Mouse (Mus musculus) forebrain, embryonic 10.5 days (tissue): ENCODE measurements around the gene Galnt18. TPM values are rescaled to one million over a fixed set of nuclear protein-coding genes. Genes with fewer than 3 reads are reported as not detected.

Source experiments
- DNase-seq: peaks from one replicate; pipeline ENCODE4 v3.0.0-alpha.2; 2017; ENCODE audit warnings: low spot score; ENCODE audit errors: extremely low spot score
- H3K27ac ChIP-seq: fragments of 300-500 bp; sonication (generic); 2 replicates; pipeline ENCODE4 v1.5.1; 2016; ENCODE audit warnings: mild to moderate bottlenecking
- H3K27me3 ChIP-seq: fragments of 300-500 bp; sonication (generic); 2 replicates; pipeline ENCODE4 v1.6.1; 2016; ENCODE audit warnings: mild to moderate bottlenecking; ENCODE audit not compliant: poor library complexity, severe bottlenecking
- H3K36me3 ChIP-seq: fragments of 300-500 bp; sonication (generic); replicated peaks from 2 replicates; pipeline ENCODE4 v1.6.1; 2016; ENCODE audit warnings: mild to moderate bottlenecking, moderate library complexity
- H3K4me1 ChIP-seq: fragments of 300-500 bp; sonication (generic); 2 replicates; pipeline ENCODE4 v1.6.1; 2016
- H3K4me3 ChIP-seq: fragments of 300-500 bp; sonication (generic); 2 replicates; pipeline ENCODE4 v1.5.1; 2016; ENCODE audit warnings: mild to moderate bottlenecking, moderate library complexity
- H3K9me3 ChIP-seq: fragments of 300-500 bp; sonication (generic); 2 replicates; pipeline ENCODE4 v1.6.1; 2016; ENCODE audit warnings: mild to moderate bottlenecking, moderate library complexity
- WGBS: fragments of 180-500 bp; shearing (Covaris S2); methylation state at CpG from one replicate; pipeline ENCODE4 v1.1.7; 2016; 5-methylcytosine and 5-hydroxymethylcytosine counted together
- polyA plus RNA-seq: library from polyadenylated mRNA; unstranded; fragments of >200 nt; fragmentation: Nextera tagmentation; extraction: Ambion mirVana; gene quantifications from 2 replicates; pipeline ENCODE4 v1.2.1, GENCODE M21; 2016

Gene Galnt18
- polyA plus RNA-seq, 1 experiment from 2014 or later: 4.9 TPM

GRCm38 (mm10) chr7:111550987-111551386 is 228.8 kb downstream of the Galnt18 start:
- no peak for DNase-seq
- H3K9me3 ChIP-seq: no peaks in the 10 kb centered on the region
- no peaks in the 10 kb centered on the region for H3K36me3 ChIP-seq
- H3K4me3 ChIP-seq: no peak overlapping the region
- 96% methylated on average over 1 of the region's 1 CpGs for WGBS
- no peak overlapping the region for H3K27ac ChIP-seq
- H3K4me1 ChIP-seq: peaks cover 14% of the 10 kb centered on the region
- no peaks in the 10 kb centered on the region for H3K27me3 ChIP-seq

- 68% methylated on average over 10 of the region's 10 CpGs for WGBS
- Histone ChIP-seq H3K27ac (peak overlapping the region; percentile 11; the same call in 1 of the 2 replicates), H3K27me3 (no peaks in the 10 kb centered on the region), H3K4me3 (no peak overlapping the region), H3K36me3 (no peaks in the 10 kb centered on the region), H3K9me3 (no peaks in the 10 kb centered on the region), H3K4me1 (peaks cover 22% of the 10 kb centered on the region)
- DNase-seq: peak; percentile 23
These were observed 232.7 kb downstream of the Galnt18 start for GRCm38 (mm10) chr7:111547069-111547468.

- H3K36me3 ChIP-seq: no peaks in the 10 kb centered on the region
- no peak for DNase-seq
- H3K9me3 ChIP-seq: no peaks in the 10 kb centered on the region
- no peak overlapping the region for H3K4me3 ChIP-seq
- H3K4me1 ChIP-seq: peaks cover 22% of the 10 kb centered on the region
- WGBS: 49% methylated on average over 1 of the region's 1 CpGs
- no peak overlapping the region for H3K27ac ChIP-seq
- H3K27me3 ChIP-seq: no peaks in the 10 kb centered on the region
These were observed 234.2 kb downstream of the Galnt18 start for GRCm38 (mm10) chr7:111545614-111546013.

DNA sequence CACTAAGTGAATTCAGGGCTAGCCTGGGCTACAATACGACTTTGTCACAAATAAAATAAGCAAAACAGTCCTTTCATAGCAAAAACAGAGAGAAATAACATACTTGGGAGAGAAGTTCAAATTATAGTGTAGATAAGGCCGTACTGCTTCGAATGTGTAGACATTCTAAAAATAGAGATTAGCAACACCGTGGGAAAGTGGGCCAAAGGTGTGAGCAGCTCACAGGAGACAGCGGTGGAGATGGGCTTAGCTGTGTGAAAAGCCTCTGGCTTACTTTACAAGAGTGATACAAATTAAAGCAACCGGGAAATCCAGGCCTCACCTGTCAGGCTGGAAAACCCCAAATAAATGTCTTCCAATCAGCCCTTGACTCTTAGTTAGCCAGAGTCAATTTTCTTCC is 241.8 kb downstream of the Galnt18 start:
- no peak for DNase-seq
- H3K4me1 ChIP-seq: peaks cover 9% of the 10 kb centered on the region; the same call in 1 of the 2 replicates
- H3K9me3 ChIP-seq: 0 out of 2 replicates have a peak, but pooled peaks cover 9% of the 10 kb centered on the region
- no peaks in the 10 kb centered on the region for H3K36me3 ChIP-seq
- 93% methylated on average over 6 of the region's 6 CpGs for WGBS
- no peak overlapping the region for H3K27ac ChIP-seq
- H3K4me3 ChIP-seq: no peak overlapping the region
- H3K27me3 ChIP-seq: no peaks in the 10 kb centered on the region

- H3K4me3 ChIP-seq: no peak overlapping the region
- no peak for DNase-seq
- H3K27ac ChIP-seq: no peak overlapping the region
- WGBS: 52% methylated on average over 8 of the region's 8 CpGs
- H3K4me1 ChIP-seq: peaks cover 9% of the 10 kb centered on the region; the same call in 1 of the 2 replicates
- H3K27me3 ChIP-seq: no peaks in the 10 kb centered on the region
- no peaks in the 10 kb centered on the region for H3K36me3 ChIP-seq
- H3K9me3 ChIP-seq: 0 out of 2 replicates have a peak, but pooled peaks cover 9% of the 10 kb centered on the region
These were observed 244.9 kb downstream of the Galnt18 start for GRCm38 (mm10) chr7:111534826-111535405.

GRCm38 (mm10) chr7:111528961-111529643 is 250.7 kb downstream of the Galnt18 start:
- DNase-seq: no peak
- Histone ChIP-seq H3K4me1 (no peaks in the 10 kb centered on the region), H3K27me3 (no peaks in the 10 kb centered on the region), H3K27ac (no peak overlapping the region), H3K4me3 (no peak overlapping the region), H3K9me3 (no peaks in the 10 kb centered on the region), H3K36me3 (no peaks in the 10 kb centered on the region)
- WGBS: 80% methylated on average over 3 of the region's 3 CpGs

DNA sequence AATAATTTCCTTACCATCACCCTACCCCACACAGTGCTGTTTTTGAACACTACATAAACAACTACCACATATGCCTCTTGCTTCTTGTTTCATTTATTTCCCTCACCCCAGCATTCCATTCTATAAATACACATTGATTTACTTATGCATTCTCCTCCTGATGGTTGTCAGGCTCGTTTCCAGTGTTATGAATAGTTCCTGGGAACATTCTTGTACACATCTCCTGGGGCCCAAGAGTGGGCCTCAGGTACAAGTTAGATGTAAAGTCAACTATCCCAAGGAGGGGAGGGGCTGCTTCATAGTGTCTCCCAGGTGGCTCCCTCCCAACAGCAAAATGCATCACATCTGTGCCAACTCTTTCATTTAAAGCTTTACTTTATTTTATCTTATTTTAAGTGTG is 251.3 kb downstream of the Galnt18 start:
- H3K9me3 ChIP-seq: no peaks in the 10 kb centered on the region
- H3K4me3 ChIP-seq: no peak overlapping the region
- no peaks in the 10 kb centered on the region for H3K4me1 ChIP-seq
- no peaks in the 10 kb centered on the region for H3K27me3 ChIP-seq
- 79% methylated on average over 1 of the region's 1 CpGs for whole genome bisulfite sequencing
- H3K27ac ChIP-seq: no peak overlapping the region
- H3K36me3 ChIP-seq: no peaks in the 10 kb centered on the region
- no peak for DNase-seq

DNA sequence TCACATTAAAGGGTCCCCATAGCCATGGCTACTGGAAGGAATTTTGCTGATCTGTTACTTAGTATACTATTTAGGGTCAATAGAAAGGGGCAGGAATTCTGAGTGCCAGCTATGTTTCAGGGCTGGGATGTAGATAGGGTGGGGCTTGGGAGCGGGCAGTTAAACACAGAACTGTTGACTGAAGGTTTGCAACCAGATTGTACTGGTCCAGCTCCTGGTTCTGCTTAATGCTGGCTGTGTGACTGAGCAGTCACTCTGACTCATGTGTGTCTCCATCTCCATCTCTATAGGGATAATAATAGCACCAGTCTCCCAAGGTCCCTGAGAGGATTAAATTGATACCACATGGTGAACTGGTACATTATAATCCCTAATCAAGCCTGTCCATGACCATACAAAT is 258.9 kb downstream of the Galnt18 start:
- Histone ChIP-seq H3K4me1 (no peaks in the 10 kb centered on the region), H3K27ac (no peak overlapping the region), H3K9me3 (no peaks in the 10 kb centered on the region), H3K4me3 (no peak overlapping the region), H3K27me3 (no peaks in the 10 kb centered on the region), H3K36me3 (no peaks in the 10 kb centered on the region)
- 71% methylated on average over 1 of the region's 1 CpGs for WGBS
- no peak for DNase-seq

GRCm38 (mm10) chr7:111518581-111519242 is 261.1 kb downstream of the Galnt18 start:
- Histone ChIP-seq H3K4me1 (no peaks in the 10 kb centered on the region), H3K36me3 (no peaks in the 10 kb centered on the region), H3K27ac (no peak overlapping the region), H3K27me3 (no peaks in the 10 kb centered on the region), H3K4me3 (no peak overlapping the region), H3K9me3 (no peaks in the 10 kb centered on the region)
- WGBS: 93% methylated on average over 8 of the region's 8 CpGs
- no peak for DNase-seq

DNA sequence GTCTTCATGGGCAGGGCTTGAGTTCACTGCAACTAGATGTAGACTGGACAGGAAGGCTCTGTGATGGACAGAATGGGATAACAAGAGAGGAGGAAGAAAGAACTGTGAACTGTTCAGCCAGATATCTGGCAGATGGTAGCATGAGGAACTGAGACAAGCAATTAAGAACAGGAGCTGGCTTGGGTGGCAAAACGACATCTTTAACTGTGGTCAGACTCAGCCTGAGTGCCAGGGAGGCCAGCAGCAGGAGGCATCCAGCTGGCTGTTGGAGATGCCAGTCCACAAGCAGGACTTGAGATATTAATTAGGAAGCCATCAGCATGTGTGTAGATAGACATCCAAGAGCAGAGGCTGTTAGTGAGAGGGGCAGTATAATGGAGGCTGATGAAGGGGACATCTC is 262.9 kb downstream of the Galnt18 start:
- 71% methylated on average over 1 of the region's 1 CpGs for WGBS
- H3K4me3 ChIP-seq: no peak overlapping the region
- no peaks in the 10 kb centered on the region for H3K4me1 ChIP-seq
- H3K27me3 ChIP-seq: no peaks in the 10 kb centered on the region
- no peak overlapping the region for H3K27ac ChIP-seq
- DNase-seq: no peak
- no peaks in the 10 kb centered on the region for H3K36me3 ChIP-seq
- H3K9me3 ChIP-seq: no peaks in the 10 kb centered on the region

DNA sequence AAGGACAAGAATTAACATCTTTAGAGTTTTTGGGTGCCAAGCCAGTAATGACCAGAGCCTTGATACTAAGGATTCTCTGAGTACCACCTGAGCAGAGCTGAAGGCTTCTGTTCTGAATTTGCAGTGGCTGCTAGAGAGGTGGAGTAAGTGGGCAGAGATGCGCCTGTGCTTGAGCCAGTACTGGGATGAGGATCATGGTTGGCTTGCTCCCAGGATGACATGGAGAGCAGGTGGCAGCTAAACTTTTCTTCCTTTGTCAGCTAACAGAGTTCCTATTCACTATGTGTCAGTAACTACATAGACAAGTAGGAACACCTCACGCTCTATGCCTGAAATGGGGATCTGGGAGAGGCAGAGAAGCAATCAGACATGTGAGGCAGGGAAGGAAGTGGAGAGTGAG is 264.3 kb downstream of the Galnt18 start:
- Histone ChIP-seq H3K4me3 (no peak overlapping the region), H3K9me3 (no peaks in the 10 kb centered on the region), H3K27me3 (no peaks in the 10 kb centered on the region), H3K36me3 (no peaks in the 10 kb centered on the region), H3K4me1 (no peaks in the 10 kb centered on the region), H3K27ac (no peak overlapping the region)
- WGBS: 84% methylated on average over 2 of the region's 2 CpGs
- DNase-seq: no peak

DNA sequence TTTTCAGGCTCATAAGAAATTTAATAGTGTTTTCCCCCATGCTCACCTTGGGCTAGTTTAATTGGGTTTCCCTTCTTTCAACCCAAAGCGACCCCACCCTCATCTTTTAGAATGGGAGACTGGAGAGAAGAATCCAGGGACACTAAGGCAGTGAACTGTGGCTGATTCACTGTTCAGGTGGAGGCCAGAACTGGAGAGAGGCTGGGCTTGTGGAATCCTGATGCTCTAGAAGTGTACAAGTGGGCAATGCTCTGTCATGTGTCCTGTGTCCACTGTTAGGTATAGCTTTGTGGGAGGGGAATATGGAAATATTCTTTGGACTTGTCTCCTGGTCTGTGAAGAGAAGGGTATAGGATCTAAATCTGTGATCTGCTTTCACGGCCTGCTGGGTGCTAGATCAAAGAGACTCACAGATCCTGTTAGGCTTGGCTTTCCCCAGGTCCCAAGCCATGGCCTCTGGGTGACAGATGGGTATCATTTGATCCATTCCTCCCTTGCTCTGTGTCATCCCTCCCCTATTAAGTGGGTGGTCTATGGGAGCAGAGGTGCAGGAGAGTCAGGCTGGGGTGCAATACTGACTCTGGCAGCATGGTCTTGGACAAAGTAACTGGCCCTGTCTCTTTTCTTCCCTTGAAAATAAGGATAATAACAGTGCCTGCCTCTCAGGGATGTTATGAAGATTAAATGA is 270.5 kb downstream of the Galnt18 start:
- H3K27ac ChIP-seq: no peak overlapping the region

GRCm38 (mm10) chr7:111500616-111501015 is 279.2 kb downstream of the Galnt18 start:
- Histone ChIP-seq H3K36me3 (no peaks in the 10 kb centered on the region), H3K27ac (no peak overlapping the region), H3K27me3 (no peaks in the 10 kb centered on the region), H3K4me3 (no peak overlapping the region), H3K9me3 (no peaks in the 10 kb centered on the region), H3K4me1 (no peaks in the 10 kb centered on the region)
- DNase-seq: no peak
- WGBS: 74% methylated on average over 2 of the region's 2 CpGs

More for the DNA sequence above, 270.5 kb downstream of the Galnt18 start:
- no peaks in the 10 kb centered on the region for H3K27me3 ChIP-seq
- no peaks in the 10 kb centered on the region for H3K36me3 ChIP-seq
- H3K4me3 ChIP-seq: no peak overlapping the region
- no peaks in the 10 kb centered on the region for H3K4me1 ChIP-seq
- WGBS: 78% methylated on average over 2 of the region's 2 CpGs
- H3K9me3 ChIP-seq: no peaks in the 10 kb centered on the region
- no peak for DNase-seq
